Mouse (Mus musculus): ENCODE data around the gene Lyst. TPM values are rescaled to one million over a fixed set of nuclear protein-coding genes. Genes with fewer than 3 reads are reported as not detected.

The Lyst gene
- polyA plus RNA-seq, 1 experiment: 1.6 TPM

DNA sequence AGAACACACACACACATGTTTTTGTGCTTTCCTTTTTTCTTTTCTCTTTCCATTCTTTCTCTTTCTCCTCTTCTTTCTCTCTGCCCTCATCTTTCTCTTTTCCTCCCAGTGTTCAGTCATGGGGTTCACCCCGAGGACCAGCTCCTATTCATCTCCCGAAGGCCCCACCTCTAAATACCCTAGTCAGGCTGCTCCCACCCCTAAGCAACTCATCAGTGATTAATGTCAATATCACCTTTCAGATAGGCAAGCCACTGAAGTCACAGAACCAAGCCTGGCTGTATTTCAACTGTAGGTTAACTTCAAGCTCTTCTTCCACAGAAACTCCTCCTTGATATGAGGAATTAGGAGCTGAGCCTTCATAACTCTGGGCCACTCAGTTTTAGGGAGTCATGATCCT, 26.1 kb upstream of the Lyst start:
- Histone ChIP-seq H3K4me1 (ENCODE audit: control insufficient read depth, insufficient read depth, insufficient read length, low read length) (no peaks in the 10 kb centered on the region), H3K4me3 (ENCODE audit: low read depth, low read length) (no peak overlapping the region), H3K27me3 (ENCODE audit: control insufficient read depth, insufficient read depth, low read length) (no peaks in the 10 kb centered on the region), H3K36me3 (ENCODE audit: control insufficient read depth, insufficient read depth, low read length) (no peaks in the 10 kb centered on the region), H3K27ac (ENCODE audit: insufficient read depth, low read depth, low read length) (no peak overlapping the region)
- TF ChIP-seq CTCF (IDR thresholded peaks at IDR 0.05; ENCODE audit: extremely low read depth, insufficient read length, insufficient replicate concordance, low read depth, low read length): no peak
- TF ChIP-seq POLR2A (IDR thresholded peaks at IDR 0.05; ENCODE audit: low read depth, low read length): no peak
- 32% methylated on average over 2 of the region's 2 CpGs for WGBS

DNA sequence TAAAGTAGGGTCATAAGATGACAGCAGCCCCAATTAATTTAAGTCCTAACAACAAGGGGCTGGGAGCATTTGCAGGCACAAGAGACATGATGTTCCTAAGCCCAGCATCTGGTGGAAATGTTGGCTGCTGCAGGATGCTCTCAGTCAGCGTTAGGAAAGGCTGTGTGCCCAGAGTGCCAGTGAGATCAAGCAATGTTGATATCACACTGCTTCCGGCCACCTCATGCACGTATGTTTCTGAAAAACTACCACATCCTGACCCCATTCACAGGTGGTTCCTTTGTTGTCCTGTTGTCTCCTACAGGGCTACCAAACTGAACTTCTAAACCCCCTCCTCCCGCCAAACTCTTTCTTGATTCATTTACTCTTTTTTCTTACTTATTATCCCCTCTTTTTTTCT, 25.7 kb upstream of the Lyst start:
- no peak overlapping the region for H3K27ac ChIP-seq (ENCODE audit: insufficient read depth, low read depth, low read length)
- WGBS: 65% methylated on average over 4 of the region's 4 CpGs
- no peaks in the 10 kb centered on the region for H3K36me3 ChIP-seq (ENCODE audit: control insufficient read depth, insufficient read depth, low read length)
- H3K4me1 ChIP-seq (ENCODE audit: control insufficient read depth, insufficient read depth, insufficient read length, low read length): no peaks in the 10 kb centered on the region
- no peaks in the 10 kb centered on the region for H3K27me3 ChIP-seq (ENCODE audit: control insufficient read depth, insufficient read depth, low read length)
- TF ChIP-seq POLR2A (IDR thresholded peaks at IDR 0.05; ENCODE audit: low read depth, low read length) (no peak), CTCF (IDR thresholded peaks at IDR 0.05; ENCODE audit: extremely low read depth, insufficient read length, insufficient replicate concordance, low read depth, low read length) (no peak)
- no peak overlapping the region for H3K4me3 ChIP-seq (ENCODE audit: low read depth, low read length)

DNA sequence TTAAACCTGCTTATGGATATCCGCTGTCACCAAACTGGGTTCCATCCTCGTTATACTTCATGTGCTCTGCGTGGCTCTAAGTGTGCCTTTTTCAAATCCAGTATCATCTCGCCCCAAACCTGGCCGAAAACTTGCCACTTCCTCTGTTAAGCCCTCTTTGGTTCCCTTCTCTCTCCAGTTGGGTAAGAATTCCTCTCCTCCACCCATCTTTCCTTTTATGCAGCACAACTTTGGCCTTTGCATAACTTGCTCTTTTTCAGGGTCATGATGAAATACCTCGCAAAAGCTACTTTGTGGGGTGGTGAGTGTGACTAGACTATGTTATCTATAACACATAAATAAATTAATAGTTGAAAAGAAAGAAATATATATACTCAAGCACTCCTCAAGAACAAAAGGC, 22.6 kb upstream of the Lyst start:
- Histone ChIP-seq H3K36me3 (ENCODE audit: control insufficient read depth, insufficient read depth, low read length) (no peaks in the 10 kb centered on the region), H3K27me3 (ENCODE audit: control insufficient read depth, insufficient read depth, low read length) (no peaks in the 10 kb centered on the region), H3K4me3 (ENCODE audit: low read depth, low read length) (no peak overlapping the region), H3K4me1 (ENCODE audit: control insufficient read depth, insufficient read depth, insufficient read length, low read length) (no peaks in the 10 kb centered on the region), H3K27ac (ENCODE audit: insufficient read depth, low read depth, low read length) (no peak overlapping the region)
- no peak for TF ChIP-seq CTCF (IDR thresholded peaks at IDR 0.05; ENCODE audit: extremely low read depth, insufficient read length, insufficient replicate concordance, low read depth, low read length)
- TF ChIP-seq POLR2A (IDR thresholded peaks at IDR 0.05; ENCODE audit: low read depth, low read length): no peak
- WGBS: 85% methylated on average over 6 of the region's 6 CpGs

DNA sequence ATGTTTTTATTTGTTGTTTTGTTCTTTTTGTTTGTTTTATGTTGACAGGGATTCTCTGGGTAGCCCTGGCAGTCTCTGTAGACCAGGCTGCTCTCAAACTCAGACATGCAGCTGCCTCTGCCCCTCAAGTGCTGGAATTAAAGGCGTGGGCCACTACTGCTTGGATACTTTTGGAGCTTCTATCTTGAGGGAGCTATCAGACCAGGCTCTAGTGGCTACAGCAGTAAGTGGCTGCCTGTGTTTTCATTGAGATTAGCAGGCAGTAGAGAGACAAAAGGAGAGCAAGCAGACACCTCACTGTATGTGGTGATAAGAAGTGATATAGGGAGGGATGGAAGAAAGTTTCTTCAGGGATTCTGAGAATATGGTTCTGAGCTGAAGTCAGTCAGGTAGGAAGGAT, 21.4 kb upstream of the Lyst start:
- WGBS: 56% methylated on average over 1 of the region's 1 CpGs
- H3K36me3 ChIP-seq (ENCODE audit: control insufficient read depth, insufficient read depth, low read length): no peaks in the 10 kb centered on the region
- no peaks in the 10 kb centered on the region for H3K27me3 ChIP-seq (ENCODE audit: control insufficient read depth, insufficient read depth, low read length)
- no peak overlapping the region for H3K27ac ChIP-seq (ENCODE audit: insufficient read depth, low read depth, low read length)
- H3K4me1 ChIP-seq (ENCODE audit: control insufficient read depth, insufficient read depth, insufficient read length, low read length): no peaks in the 10 kb centered on the region
- H3K4me3 ChIP-seq (ENCODE audit: low read depth, low read length): no peak overlapping the region
- TF ChIP-seq CTCF (IDR thresholded peaks at IDR 0.05; ENCODE audit: extremely low read depth, insufficient read length, insufficient replicate concordance, low read depth, low read length): no peak
- TF ChIP-seq POLR2A (IDR thresholded peaks at IDR 0.05; ENCODE audit: low read depth, low read length): no peak

DNA sequence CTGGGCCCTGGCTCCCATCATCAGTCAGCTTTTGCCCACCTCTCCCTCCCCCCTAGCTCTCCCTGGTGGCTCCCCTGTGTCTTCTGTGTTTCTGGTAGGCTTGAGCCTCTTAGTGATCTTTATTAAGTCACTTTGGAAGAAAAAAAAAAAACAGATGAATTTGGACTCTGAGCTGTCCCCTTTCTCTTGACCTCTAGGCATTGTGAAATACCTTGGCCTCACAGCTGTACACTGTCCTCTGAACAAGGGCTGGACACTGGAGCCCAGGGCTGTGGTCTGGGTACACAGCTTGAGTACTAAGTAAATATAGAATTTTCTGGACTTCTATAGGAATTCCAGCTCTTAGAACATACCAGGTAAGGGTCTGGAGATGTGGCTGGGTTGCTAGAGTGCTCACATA, 20.6 kb upstream of the Lyst start:
- H3K4me3 ChIP-seq (ENCODE audit: low read depth, low read length): no peak overlapping the region
- no peak overlapping the region for H3K27ac ChIP-seq (ENCODE audit: insufficient read depth, low read depth, low read length)
- no peaks in the 10 kb centered on the region for H3K36me3 ChIP-seq (ENCODE audit: control insufficient read depth, insufficient read depth, low read length)
- H3K27me3 ChIP-seq (ENCODE audit: control insufficient read depth, insufficient read depth, low read length): no peaks in the 10 kb centered on the region
- TF ChIP-seq CTCF (IDR thresholded peaks at IDR 0.05; ENCODE audit: extremely low read depth, insufficient read length, insufficient replicate concordance, low read depth, low read length): no peak
- no peak for TF ChIP-seq POLR2A (IDR thresholded peaks at IDR 0.05; ENCODE audit: low read depth, low read length)
- no peaks in the 10 kb centered on the region for H3K4me1 ChIP-seq (ENCODE audit: control insufficient read depth, insufficient read depth, insufficient read length, low read length)

DNA sequence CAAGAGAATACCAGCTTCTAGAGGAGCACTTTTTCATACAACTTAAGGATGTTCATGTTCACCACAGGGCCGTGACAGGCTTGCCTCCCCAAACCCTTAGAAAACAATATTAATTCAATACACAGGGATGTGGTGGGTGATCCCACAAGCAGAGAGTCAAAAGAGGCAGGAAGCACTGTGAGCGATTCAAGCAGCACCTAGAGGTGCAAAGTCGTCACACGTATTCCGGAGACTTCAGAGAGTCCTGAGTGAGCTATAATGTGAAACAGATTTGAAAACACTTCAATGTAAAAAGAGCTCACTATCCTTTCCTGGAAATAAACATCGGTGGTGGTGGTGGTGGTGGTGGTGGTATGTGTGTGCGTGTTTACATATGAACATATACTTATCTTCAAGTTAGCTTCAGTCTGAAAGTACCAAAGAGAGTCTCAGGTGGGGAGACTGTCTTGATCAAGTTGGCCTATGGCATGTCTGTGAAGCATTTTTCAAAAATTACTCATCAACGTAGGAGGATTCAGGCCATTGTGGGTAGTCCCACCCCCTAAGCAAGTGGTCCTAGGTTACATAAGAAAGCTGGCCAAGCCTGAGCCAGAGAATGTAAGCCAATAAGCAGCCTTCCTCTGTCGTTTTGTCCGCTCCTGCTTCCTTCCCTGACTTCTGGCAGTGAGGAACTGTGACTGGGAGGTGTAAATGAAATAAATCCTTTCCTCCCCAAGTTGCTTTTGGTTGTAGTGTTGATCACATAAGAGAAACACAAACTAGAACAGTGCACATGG, 17.9 kb upstream of the Lyst start:
- TF ChIP-seq POLR2A (IDR thresholded peaks at IDR 0.05; ENCODE audit: low read depth, low read length) (no peak), CTCF (IDR thresholded peaks at IDR 0.05; ENCODE audit: extremely low read depth, insufficient read length, insufficient replicate concordance, low read depth, low read length) (no peak)
- 84% methylated on average over 10 of the region's 10 CpGs for WGBS
- no peak overlapping the region for H3K4me3 ChIP-seq (ENCODE audit: low read depth, low read length)
- no peaks in the 10 kb centered on the region for H3K27me3 ChIP-seq (ENCODE audit: control insufficient read depth, insufficient read depth, low read length)
- no peaks in the 10 kb centered on the region for H3K36me3 ChIP-seq (ENCODE audit: control insufficient read depth, insufficient read depth, low read length)
- H3K4me1 ChIP-seq (ENCODE audit: control insufficient read depth, insufficient read depth, insufficient read length, low read length): peaks cover 8% of the 10 kb centered on the region; the same call in 1 of the 2 replicates
- no peak overlapping the region for H3K27ac ChIP-seq (ENCODE audit: insufficient read depth, low read depth, low read length)

DNA sequence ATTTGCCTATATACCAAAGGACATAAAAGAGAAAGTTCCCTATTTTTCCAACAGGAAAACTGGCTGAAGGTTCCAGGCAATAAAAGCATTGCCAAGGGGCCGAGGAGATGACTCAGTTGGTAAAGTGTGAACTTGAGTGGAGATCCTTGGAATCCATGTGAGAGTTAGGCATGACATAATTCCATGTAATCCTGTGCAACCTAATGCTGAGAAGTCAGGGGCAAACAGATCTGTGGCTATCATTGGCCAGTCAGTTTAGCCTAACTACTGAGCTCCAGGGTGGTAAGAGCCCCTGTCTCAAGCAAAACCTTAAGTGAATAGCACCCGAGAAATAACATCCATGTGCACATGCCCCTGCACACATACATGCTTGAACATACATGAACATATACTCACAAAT, 17.3 kb upstream of the Lyst start:
- WGBS: 69% methylated on average over 2 of the region's 2 CpGs
- no peak overlapping the region for H3K4me3 ChIP-seq (ENCODE audit: low read depth, low read length)

More for the DNA sequence above, 17.3 kb upstream of the Lyst start:
- Histone ChIP-seq H3K4me1 (ENCODE audit: control insufficient read depth, insufficient read depth, insufficient read length, low read length) (peaks cover 8% of the 10 kb centered on the region; the same call in 1 of the 2 replicates), H3K36me3 (ENCODE audit: control insufficient read depth, insufficient read depth, low read length) (no peaks in the 10 kb centered on the region), H3K27me3 (ENCODE audit: control insufficient read depth, insufficient read depth, low read length) (no peaks in the 10 kb centered on the region), H3K27ac (ENCODE audit: insufficient read depth, low read depth, low read length) (no peak overlapping the region)
- TF ChIP-seq CTCF (IDR thresholded peaks at IDR 0.05; ENCODE audit: extremely low read depth, insufficient read length, insufficient replicate concordance, low read depth, low read length) (no peak), POLR2A (IDR thresholded peaks at IDR 0.05; ENCODE audit: low read depth, low read length) (no peak)

Data from small intestine, adult 2 months (tissue).